14 mouse cellular contexts compared by ENCODE assay signal in the genomic region with DNA sequence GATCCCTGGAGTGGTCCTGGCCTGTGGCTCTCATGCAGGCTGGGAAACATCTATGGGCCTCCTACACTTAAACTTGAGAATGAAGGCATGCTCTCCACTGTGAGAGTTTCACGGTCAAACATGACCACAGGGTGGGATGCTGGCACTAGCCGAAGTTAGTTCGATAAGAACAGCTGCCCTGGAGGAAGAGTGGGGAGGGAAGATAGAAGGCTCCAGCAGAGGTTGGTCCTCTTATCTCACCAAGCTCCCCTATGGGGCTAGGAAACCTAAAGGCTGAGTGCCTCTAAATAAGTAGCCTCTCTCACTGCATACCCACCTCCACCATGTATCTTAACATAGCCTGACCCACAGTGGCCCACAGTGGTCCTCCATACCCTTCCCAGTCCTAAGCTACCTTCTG. TPM values are rescaled to one million over a fixed set of nuclear protein-coding genes. Genes with fewer than 3 reads are reported as not detected.
A peak's percentile ranks its signal among the peaks of the same experiment; 100 is the strongest.
DNase-seq lines count a peak whose midpoint lies in the region; ATAC-seq and TF ChIP-seq lines count a peak whose summit lies in the region.
"Had no signal": no experiment of that assay in that cellular context is flagged by ENCODE, and none has a peak within 500 bp of the region (broad histone marks: within the 10 kb centered on the region; RNA-seq: fewer than 3 reads in every experiment).

No protein-coding gene starts in this region.

- peaks cover 19 to 46% of the 10 kb centered on the region in 2 experiments for H3K4me1 ChIP-seq in MEL (ENCODE audit: control insufficient read depth in 1 of 2, insufficient read depth in 2 of 2, low read length in 2 of 2)
- no peaks in the 10 kb centered on the region; the same call in none of the 2 replicates for H3K4me1 ChIP-seq in spleen, adult 2 months (ENCODE audit: control insufficient read depth, insufficient read depth, insufficient read length)
- peaks cover 6% of the 10 kb centered on the region; the same call in 1 of the 2 replicates for H3K4me1 ChIP-seq in kidney, embryonic 14.5 days (ENCODE audit: control insufficient read depth, insufficient read depth, low read length)

- intact Hi-C loops in gastrocnemius, adult 2 months (cut with DNase I): no loop called here

- TF ChIP-seq EP300 in MEL (IDR thresholded peaks at IDR 0.05; ENCODE audit: low read depth in 1 of 2, low read length in 2 of 2): peak; percentile 96 to 99

- H3K9ac ChIP-seq in MEL (ENCODE audit: control insufficient read depth, low read depth, low read length, poor library complexity, severe bottlenecking): peak overlapping the region; percentile 44
- H3K9ac ChIP-seq in kidney, embryonic 14.5 days (ENCODE audit: low read depth, low read length): no peak overlapping the region
- H3K9ac ChIP-seq: embryonic facial prominence, embryonic 13.5 days had no signal

- peak overlapping the region; percentile 51 for H3K27ac ChIP-seq in gastrocnemius, adult 2 months
- peak overlapping the region; percentile 92 for H3K27ac ChIP-seq in MEL (ENCODE audit: control insufficient read depth, low read depth, low read length)
- H3K27ac ChIP-seq in spleen, adult 2 months (ENCODE audit: insufficient read depth, low read length): peak overlapping the region; percentile 32; the same call in 1 of the 2 replicates
- no peak overlapping the region for H3K27ac ChIP-seq in kidney, embryonic 14.5 days (ENCODE audit: low read depth, low read length)
- H3K27ac ChIP-seq: embryonic facial prominence, embryonic 13.5 days had no signal

- H3K9me3 ChIP-seq in MEL (replicated peaks; ENCODE audit: insufficient read depth, low read length): no peaks in the 10 kb centered on the region
- no peaks in the 10 kb centered on the region for H3K9me3 ChIP-seq in kidney, embryonic 14.5 days (ENCODE audit: control insufficient read depth, low read length)
- H3K9me3 ChIP-seq: embryonic facial prominence, embryonic 13.5 days had no signal

- peaks cover 1% of the 10 kb centered on the region; the same call in 1 of the 2 replicates for H3K79me2 ChIP-seq in MEL (ENCODE audit: control insufficient read depth, insufficient read depth, low read length, poor library complexity)

- peak in 1 of 2 experiments; percentile 32; a peak in 1 of 4 replicates for TF ChIP-seq POLR2A in MEL (IDR thresholded peaks at IDR 0.05; ENCODE audit: control insufficient read depth in 1 of 2, insufficient read depth in 1 of 2, low read depth in 1 of 2, low read length in 2 of 2, poor library complexity in 1 of 2)
- no peak for TF ChIP-seq POLR2A in spleen, adult 2 months (IDR thresholded peaks at IDR 0.05; ENCODE audit: low read depth, low read length)

- no peak for TF ChIP-seq RAD21 in MEL (IDR thresholded peaks at IDR 0.05; ENCODE audit: low read depth, low read length)

- no peak overlapping the region for H3K4me2 ChIP-seq in kidney, embryonic 14.5 days (replicated peaks; ENCODE audit: low read depth, low read length)
- H3K4me2 ChIP-seq: embryonic facial prominence, embryonic 13.5 days had no signal

- no peak overlapping the region for H3K4me3 ChIP-seq in gastrocnemius, adult 2 months
- peak overlapping the region; percentile 23 to 96 for H3K4me3 ChIP-seq in MEL (ENCODE audit: control insufficient read depth in 1 of 2, insufficient read depth in 1 of 2, low read depth in 2 of 2, low read length in 2 of 2)
- H3K4me3 ChIP-seq in spleen, adult 2 months (ENCODE audit: extremely low read depth, insufficient read depth, insufficient read length): no peak overlapping the region
- no peak overlapping the region for H3K4me3 ChIP-seq in kidney, embryonic 14.5 days (ENCODE audit: low read length)
- H3K4me3 ChIP-seq: embryonic facial prominence, embryonic 13.5 days had no signal

- 70% methylated on average over 3 of the region's 3 CpGs for WGBS in spleen, adult 2 months
- 94% methylated on average over 3 of the region's 3 CpGs for WGBS in kidney, embryonic 14.5 days

- no peak for ATAC-seq in kidney, embryonic 14.5 days (ENCODE audit: low FRiP score, low TSS enrichment)
- ATAC-seq: activated CD4-positive, CD25-positive, alpha-beta regulatory T cell, adult 4 months had no signal

- DNase-seq in gastrocnemius, adult 2 months: no peak
- no peak for DNase-seq in gastrocnemius, postnatal 4 days (ENCODE audit: low spot score in 2 of 2)
- DNase-seq in MEL (ENCODE audit: low read depth, low spot score) (peak; percentile 90), liver (peak; percentile 86)
- no peak for DNase-seq in spleen, adult 2 months (ENCODE audit: low read depth in 1 of 2, low spot score in 2 of 2)
- no peak for DNase-seq in cerebellum, postnatal 4 days (ENCODE audit: low spot score in 2 of 2)
- no peak for DNase-seq in right cerebral cortex, postnatal 10 days (ENCODE audit: low spot score in 2 of 2)
- DNase-seq: cerebellum, postnatal 14 days; heart, adult 11 months; kidney, postnatal 14 days; layer of hippocampus, postnatal 36 days had no signal

- peaks cover 0 to 37% of the 10 kb centered on the region in 2 experiments; a peak in 2 of 4 replicates for H3K36me3 ChIP-seq in MEL (ENCODE audit: control insufficient read depth in 1 of 2, insufficient read depth in 2 of 2, low read length in 2 of 2)
- H3K36me3 ChIP-seq in spleen, adult 2 months (ENCODE audit: control insufficient read depth, insufficient read depth, low read length): no peaks in the 10 kb centered on the region
- H3K36me3 ChIP-seq in kidney, embryonic 14.5 days (ENCODE audit: control insufficient read depth, insufficient read depth, low read length): no peaks in the 10 kb centered on the region
- H3K36me3 ChIP-seq: embryonic facial prominence, embryonic 13.5 days had no signal

- H3K27me3 ChIP-seq in MEL (ENCODE audit: control insufficient read depth in 1 of 2, insufficient read depth in 2 of 2, low read length in 2 of 2): no peaks in the 10 kb centered on the region
- peaks cover 12% of the 10 kb centered on the region for H3K27me3 ChIP-seq in spleen, adult 2 months (ENCODE audit: control insufficient read depth, insufficient read depth, low read length)
- H3K27me3 ChIP-seq in kidney, embryonic 14.5 days (ENCODE audit: control insufficient read depth, insufficient read depth, low read length): peaks cover 28% of the 10 kb centered on the region

- TF ChIP-seq CTCF in gastrocnemius, adult 2 months (IDR thresholded peaks at IDR 0.05): no peak
- no peak for TF ChIP-seq CTCF in MEL (IDR thresholded peaks at IDR 0.05 in 2 of 3, conservative IDR thresholded peaks at IDR 0.05 in 1 of 3; ENCODE audit: control insufficient read depth in 1 of 3, insufficient read depth in 1 of 3, low read depth in 2 of 3, low read length in 3 of 3, poor library complexity in 1 of 3, severe bottlenecking in 1 of 3)
- TF ChIP-seq CTCF in spleen, adult 2 months (IDR thresholded peaks at IDR 0.05; ENCODE audit: extremely low read depth, insufficient read depth, insufficient read length, insufficient replicate concordance): no peak

TF ChIP-seq in MEL, 35 proteins besides CTCF, POLR2A, EP300 and RAD21 (continues in another document):
- TF ChIP-seq NRF1 (IDR thresholded peaks at IDR 0.05; ENCODE audit: insufficient read depth, low read depth, low read length, poor library complexity, severe bottlenecking) (no peak), JUND (IDR thresholded peaks at IDR 0.05; ENCODE audit: low read depth, low read length) (no peak), MEF2A (IDR thresholded peaks at IDR 0.05; ENCODE audit: extremely low read depth, insufficient replicate concordance, low read depth, low read length, poor library complexity, severe bottlenecking) (no peak), MAZ (IDR thresholded peaks at IDR 0.05; ENCODE audit: low read depth, low read length) (peak; percentile 67; the same call in 1 of the 2 replicates), USF1 (IDR thresholded peaks at IDR 0.05; ENCODE audit: low read depth, low read length) (no peak), UBTF (IDR thresholded peaks at IDR 0.05; ENCODE audit: borderline replicate concordance, insufficient read depth, low read depth, low read length) (no peak), TCF12 (IDR thresholded peaks at IDR 0.05; ENCODE audit: low read depth, low read length) (peak; percentile 99), E2F4 (IDR thresholded peaks at IDR 0.05; ENCODE audit: borderline replicate concordance, low read depth, low read length) (no peak), MYB (IDR thresholded peaks at IDR 0.05; ENCODE audit: low read depth, low read length) (no peak), MAX (IDR thresholded peaks at IDR 0.05; ENCODE audit: low read length) (no peak), POLR2AphosphoS2 (IDR thresholded peaks at IDR 0.05; ENCODE audit: low read length) (0 out of 2 replicates have a peak, but pooled peaks have one; percentile 23), USF2 (IDR thresholded peaks at IDR 0.05; ENCODE audit: borderline replicate concordance in 1 of 2, insufficient read depth in 1 of 2, low read depth in 1 of 2, low read length in 2 of 2) (no peak), ETS1 (IDR thresholded peaks at IDR 0.05; ENCODE audit: low read depth, low read length) (peak; percentile 92), GABPA (IDR thresholded peaks at IDR 0.05; ENCODE audit: low read depth, low read length) (no peak)

RNA-seq across cellular contexts. Expression of a gene that starts 2.4 kb away (rescaled TPM):
- total RNA-seq in gastrocnemius, adult 2 months (2021): 10 to 100 TPM in 1 of 2 experiments, 1 to 10 TPM in 1; 9.7 to 20.6 TPM
- total RNA-seq in gastrocnemius, postnatal 4 days (2021): 10 to 100 TPM in 1 of 2 experiments, 1 to 10 TPM in 1; 8.2 to 10.6 TPM
- 8.2 and 11.9 TPM in 2 replicates for total RNA-seq in MEL (2012; rRNA removed)
- 10 to 100 TPM in 1 of 2 experiments, not detected in 1; 15.1 TPM for polyA plus RNA-seq in MEL (2012; ENCODE audit: insufficient read depth in 1 of 2, insufficient read length in 2 of 2, low read depth in 1 of 2, low replicate concordance in 2 of 2, missing spikeins in 1 of 2)
- polyA plus RNA-seq in spleen, adult 2 months (2012; rRNA removed): 1.1 and 1.6 TPM in 2 replicates
- polyA plus RNA-seq in kidney, embryonic 14.5 days (2014; fragmentation: Nextera tagmentation; extraction: Ambion mirVana): 19.7 and 20.3 TPM in 2 replicates

RNA-seq across cellular contexts. Expression of a gene that starts 43.8 kb away (rescaled TPM):
- 100 to 1,000 TPM; 378 to 400 TPM for total RNA-seq in gastrocnemius, adult 2 months (2021)
- 100 to 1,000 TPM; 265 to 276 TPM for total RNA-seq in gastrocnemius, postnatal 4 days (2021)
- total RNA-seq in MEL (2012; rRNA removed): 191 and 205 TPM in 2 replicates
- 100 to 1,000 TPM; 109 to 233 TPM for polyA plus RNA-seq in MEL (2012; ENCODE audit: insufficient read depth in 1 of 2, insufficient read length in 2 of 2, low read depth in 1 of 2, low replicate concordance in 2 of 2, missing spikeins in 1 of 2)
- 234 and 318 TPM in 2 replicates for polyA plus RNA-seq in spleen, adult 2 months (2012; rRNA removed)
- 225 and 306 TPM in 2 replicates for polyA plus RNA-seq in kidney, embryonic 14.5 days (2014; fragmentation: Nextera tagmentation; extraction: Ambion mirVana)

RNA-seq across cellular contexts. Expression of a gene that starts 51.2 kb away (rescaled TPM):
- 100 to 1,000 TPM in 1 of 2 experiments, 10 to 100 TPM in 1; 44.7 to 101 TPM for total RNA-seq in gastrocnemius, adult 2 months (2021)
- 10 to 100 TPM; 78.0 to 80.2 TPM for total RNA-seq in gastrocnemius, postnatal 4 days (2021)
- total RNA-seq in MEL (2012; rRNA removed): not detected in 2 replicates
- not detected for polyA plus RNA-seq in MEL (2012; ENCODE audit: insufficient read depth in 1 of 2, insufficient read length in 2 of 2, low read depth in 1 of 2, low replicate concordance in 2 of 2, missing spikeins in 1 of 2)
- polyA plus RNA-seq in spleen, adult 2 months (2012; rRNA removed): 0.18 TPM in 1 of 2 replicates, not detected in the other
- not detected in 2 replicates for polyA plus RNA-seq in kidney, embryonic 14.5 days (2014; fragmentation: Nextera tagmentation; extraction: Ambion mirVana)
- polyA plus RNA-seq: activated CD4-positive, CD25-positive, alpha-beta regulatory T cell, adult 4 months; embryonic facial prominence, embryonic 13.5 days had no signal

Comparison
In these comparisons a context has a peak if more than half of its experiments do, and no peak if none do; other contexts are left out.
1. DNase-seq: peak in MEL (single experiment) and liver (single experiment); none in gastrocnemius, adult 2 months (single experiment), gastrocnemius, postnatal 4 days (0 of 2), spleen, adult 2 months (0 of 2), cerebellum, postnatal 4 days (0 of 2) and right cerebral cortex, postnatal 10 days (0 of 2).
2. H3K4me3 ChIP-seq: peak in MEL (2 of 2); none in gastrocnemius, adult 2 months (single experiment), spleen, adult 2 months (single experiment) and kidney, embryonic 14.5 days (single experiment).
3. RNA of a gene that starts 51.2 kb away (total RNA-seq): 44.7 to 101 TPM in gastrocnemius, adult 2 months and 78.0 to 80.2 TPM in gastrocnemius, postnatal 4 days; not detected in MEL; every median in the first group is over 10 times any median in the second.